Mouse (Mus musculus) brain, adult 10 weeks (tissue): Measurements from ENCODE around the gene Arid3a. TPM values are rescaled to one million over a fixed set of nuclear protein-coding genes. Genes with fewer than 3 reads are reported as not detected.

Experiments used
- polyA plus RNA-seq: library from polyadenylated mRNA; stranded (reverse); fragments of 350-450 nt; fragmentation: Illumina TruSeq; extraction: RNeasy Lipid Tissue Mini Kit (QIAGEN cat#74804); gene quantifications from one replicate; pipeline ENCODE4 v1.2.3, GENCODE M21; 2015; ENCODE audit warnings: low read depth, low replicate concordance

Gene Arid3a
- 2.3 TPM for polyA plus RNA-seq

DNA sequence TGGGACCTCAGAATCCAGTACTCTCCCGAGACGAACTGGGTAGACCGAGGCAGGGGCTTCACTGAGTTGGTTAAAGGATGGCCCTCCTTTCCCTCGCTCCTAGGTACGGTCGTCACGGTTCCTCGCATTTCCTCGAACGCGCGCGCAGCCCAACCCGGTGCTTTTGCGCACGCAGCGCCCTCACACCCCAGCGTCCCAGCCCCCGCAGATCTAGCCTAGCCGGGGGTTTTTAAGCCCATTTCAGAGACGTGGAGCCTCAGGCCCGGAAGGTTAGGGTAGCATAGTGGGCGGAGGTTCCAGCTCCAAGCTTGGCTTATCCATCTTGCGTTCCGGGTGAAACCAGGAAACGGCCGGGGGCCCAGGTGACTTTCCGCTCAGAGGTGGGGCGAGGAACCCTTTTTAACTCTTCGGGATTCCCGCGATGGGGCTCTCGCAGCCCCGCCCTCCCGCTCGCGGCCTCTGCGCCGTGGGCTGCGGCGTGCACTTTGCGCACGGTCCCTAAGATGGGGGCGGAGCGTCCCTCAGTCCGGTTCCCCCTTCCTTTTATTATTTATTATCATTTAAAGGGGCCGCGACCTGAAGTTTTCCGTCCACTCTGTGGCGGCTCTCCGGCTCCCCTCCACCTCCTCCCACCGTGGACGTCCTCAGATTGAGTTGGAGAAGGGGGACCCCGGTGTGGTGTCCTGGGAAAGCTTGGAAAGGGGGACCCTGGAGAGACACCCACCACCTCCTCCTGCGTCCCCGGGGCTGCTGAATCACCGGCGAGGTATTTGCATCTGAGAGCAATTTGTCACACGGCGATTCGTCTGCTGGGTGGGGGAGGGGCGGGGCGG, at the start of gene Arid3a:
Gene Arid3a, plus strand, starts transcription at position 553 of the 833 bp plus-strand sequence.

DNA sequence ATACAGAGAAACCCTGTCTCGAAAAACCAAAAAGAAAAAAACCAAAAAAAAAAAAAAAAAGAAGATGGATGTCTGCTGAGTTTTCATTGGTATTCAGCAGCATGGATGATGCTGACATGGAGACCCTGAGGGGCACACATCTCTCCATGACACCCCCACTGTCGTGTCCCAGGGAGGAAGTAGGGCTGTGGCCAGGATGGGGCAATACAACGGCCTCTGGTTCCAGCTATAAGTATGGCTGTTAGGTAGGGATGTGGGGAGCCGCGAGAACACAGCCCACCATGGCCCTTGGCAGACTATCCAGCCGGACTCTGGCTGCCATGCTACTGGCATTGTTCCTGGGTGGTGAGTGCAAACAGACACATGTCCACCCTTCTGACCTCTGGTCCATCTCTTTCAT, 40.8 kb upstream of the Arid3a start, which contains the start of gene Elane:
Gene Elane, plus strand, starts transcription at position 194 of the 400 bp plus-strand sequence.

DNA sequence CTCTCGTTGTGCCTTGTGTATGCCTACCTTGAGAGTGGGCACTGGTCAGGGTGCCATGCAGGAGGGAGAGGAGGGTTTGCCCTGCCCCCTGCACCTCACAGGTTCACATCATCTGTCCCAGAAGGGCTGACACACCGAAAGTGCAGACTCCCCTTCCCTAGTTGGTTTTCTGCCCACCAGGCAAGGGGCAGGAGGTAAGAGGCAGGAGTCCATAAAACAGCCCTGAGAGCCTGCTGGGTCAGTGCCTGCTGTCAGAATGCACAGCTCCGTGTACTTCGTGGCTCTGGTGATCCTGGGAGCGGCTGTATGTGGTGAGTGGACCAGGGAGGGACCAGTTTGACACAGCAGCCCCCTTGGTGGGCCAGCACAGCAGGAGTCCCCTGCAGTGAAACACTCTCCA, 36.2 kb upstream of the Arid3a start, which contains the start of gene Cfd:
Gene Cfd, plus strand, starts transcription at position 184 of the 400 bp plus-strand sequence.

DNA sequence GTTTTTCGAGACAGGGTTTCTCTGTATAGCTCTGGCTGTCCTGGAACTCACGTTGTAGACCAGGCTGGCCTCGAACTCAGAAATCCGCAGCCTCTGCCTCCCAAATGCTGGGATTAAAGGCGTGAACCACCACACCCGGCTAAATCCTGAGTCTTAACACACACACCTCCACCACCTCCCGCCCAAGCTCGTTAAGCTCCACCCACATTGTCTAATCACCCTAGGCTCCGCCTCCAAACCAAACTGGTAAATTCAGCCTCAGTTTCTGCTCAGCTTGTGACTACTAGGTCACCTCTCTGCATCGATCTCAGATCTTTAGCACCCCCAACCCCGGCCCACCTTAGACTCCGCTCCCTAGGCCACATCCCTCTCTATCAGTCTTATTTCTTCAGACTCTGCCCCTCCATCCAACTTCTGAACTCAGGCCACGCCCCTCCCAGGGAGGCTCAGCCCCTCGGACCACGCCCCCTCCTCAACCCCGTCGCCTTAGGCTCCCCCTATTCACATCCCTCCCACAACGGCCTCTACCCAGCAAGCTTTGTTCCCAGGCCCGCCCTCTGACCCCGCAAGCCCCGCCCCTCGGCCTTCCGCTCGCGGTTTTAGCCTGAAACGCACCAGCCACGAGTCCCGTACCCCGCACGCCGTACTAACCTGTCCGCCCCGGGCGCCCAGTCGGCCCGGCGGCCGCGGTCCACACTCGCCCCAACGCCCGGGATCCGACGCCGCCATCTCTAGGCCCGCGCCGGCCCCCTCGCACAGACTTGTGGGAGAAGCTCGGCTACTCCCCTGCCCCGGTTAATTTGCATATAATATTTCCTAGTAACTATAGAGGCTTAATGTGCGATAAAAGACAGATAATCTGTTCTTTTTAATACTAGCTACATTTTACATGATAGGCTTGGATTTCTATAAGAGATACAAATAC, 18.4 kb upstream of the Arid3a start, which contains the start of gene Med16:
Gene Med16, minus strand, starts transcription at position 757 of the 925 bp plus-strand sequence.

DNA sequence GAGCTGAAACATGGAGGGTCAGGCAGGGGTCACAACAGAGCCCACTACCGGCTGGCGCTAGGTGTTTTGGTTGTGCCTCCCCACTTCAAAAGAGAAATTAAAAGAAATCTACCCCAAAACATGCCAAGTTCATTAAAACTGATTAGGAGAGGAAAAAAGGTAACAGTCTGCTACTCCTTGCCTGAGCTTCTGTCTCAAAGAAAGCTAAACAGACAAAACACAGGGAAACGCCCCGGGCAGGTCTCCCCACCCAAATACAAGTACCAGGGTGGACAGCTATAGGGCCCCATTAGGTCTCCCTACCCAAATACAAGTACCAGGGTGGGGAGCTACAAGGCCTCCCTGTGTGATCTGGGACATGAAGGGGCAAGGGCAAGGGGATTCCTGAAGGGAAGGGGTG, 16.3 kb upstream of the Arid3a start, which contains the start of gene Gm26602:
Gene Gm26602, plus strand, starts transcription at position 301 of the 400 bp plus-strand sequence.

DNA sequence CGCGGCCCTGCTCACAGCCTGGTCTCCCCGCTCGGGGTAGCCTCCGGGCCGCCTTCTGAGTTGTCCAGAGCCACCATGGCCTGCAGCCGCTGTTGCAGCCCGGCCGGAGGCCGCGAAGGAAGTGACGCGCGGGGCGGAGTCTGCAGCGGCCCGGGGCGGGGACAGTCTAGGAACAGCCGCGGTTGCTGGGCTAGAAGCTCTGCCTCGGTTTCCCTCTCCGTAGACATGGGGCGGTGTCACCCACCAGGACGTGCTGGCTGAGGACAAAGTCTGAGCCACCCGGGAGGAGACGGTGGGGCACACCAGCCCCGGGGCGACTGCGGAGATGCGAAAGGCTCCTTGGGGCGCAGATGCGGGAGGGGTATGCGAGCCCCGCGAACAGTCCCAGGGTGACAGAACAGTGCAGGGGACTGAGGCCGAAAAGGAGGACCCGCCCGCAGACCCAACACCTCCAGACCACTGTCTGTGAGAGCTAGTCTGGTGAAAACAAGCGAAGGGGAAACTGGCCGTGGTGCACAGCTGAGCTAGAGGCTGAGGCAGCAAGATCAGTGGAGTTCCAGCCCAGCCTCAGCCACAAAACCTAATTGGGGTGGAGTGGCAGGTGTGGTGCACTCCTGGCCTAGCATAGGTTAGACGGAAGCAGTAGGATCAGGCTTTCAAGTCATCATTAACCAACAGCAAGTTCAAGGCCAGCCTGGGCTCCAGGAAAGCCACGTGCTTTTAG, 9.9 kb upstream of the Arid3a start, which contains the start of gene Kiss1r:
Gene Kiss1r, plus strand, starts transcription at position 164 of the 724 bp plus-strand sequence.

DNA sequence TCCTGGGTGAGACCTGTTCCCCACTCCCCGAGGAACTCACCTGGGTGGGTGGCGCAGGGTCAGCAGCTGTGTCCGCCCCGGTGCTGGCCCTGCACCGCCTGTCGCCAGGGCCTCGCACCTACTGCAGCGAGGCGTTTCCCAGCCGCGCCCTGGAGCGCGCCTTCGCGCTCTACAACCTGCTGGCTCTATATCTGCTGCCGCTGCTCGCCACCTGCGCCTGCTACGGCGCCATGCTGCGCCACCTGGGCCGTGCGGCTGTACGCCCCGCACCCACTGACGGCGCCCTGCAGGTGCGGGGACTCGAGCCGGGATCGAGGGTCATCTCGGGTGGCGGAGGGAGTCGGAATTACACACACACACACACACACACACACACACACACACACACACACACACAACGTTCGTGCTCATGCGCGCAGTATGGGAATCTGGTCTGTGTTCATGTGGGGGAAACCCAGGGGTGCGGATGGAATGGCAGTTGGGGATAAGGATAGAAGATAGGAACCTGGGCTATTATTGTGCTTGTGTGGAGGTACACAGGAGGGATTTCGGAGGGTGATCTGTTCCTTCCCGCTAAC, 5.8 kb upstream of the Arid3a start, which contains the start of gene R3hdm4:
Gene R3hdm4, minus strand, starts transcription at position 251 of the 578 bp plus-strand sequence.

DNA sequence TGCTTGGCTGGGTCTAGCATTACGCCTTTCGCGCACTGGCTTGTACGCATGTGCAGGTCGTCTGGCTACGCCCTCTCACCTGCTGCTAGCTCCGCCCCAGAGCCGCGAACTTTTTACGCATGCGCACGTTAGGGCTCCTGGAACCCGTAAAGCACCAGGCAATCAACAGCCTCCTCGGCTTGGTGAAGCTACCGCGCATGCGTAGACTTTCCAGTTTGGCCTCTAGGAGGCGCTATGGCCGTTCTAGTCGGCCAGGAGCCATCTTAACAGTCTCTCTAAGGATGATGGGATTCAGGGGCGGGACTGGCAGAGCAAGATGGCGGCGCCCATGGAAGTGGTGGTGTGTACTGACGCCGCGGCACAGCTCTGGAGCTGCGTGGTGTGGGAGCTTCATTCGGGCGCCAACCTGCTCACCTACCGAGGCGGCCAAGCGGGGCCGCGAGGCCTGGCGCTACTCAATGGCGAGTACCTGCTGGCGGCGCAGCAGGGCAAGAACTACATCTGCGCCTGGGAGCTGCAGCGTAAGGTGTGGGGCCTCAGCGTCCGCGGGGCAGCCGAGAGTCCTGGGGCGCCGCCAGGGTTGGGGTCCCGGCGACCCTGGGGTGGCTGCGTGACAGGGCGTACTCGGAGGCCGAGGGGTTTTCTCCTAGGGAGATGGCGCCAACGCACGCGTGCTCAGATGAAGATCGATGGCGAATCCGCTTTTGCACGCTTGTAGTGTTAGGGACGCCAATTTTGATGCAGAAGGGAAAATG, 33.2 kb downstream of the Arid3a start, which contains the start of gene Wdr18:
Gene Wdr18, plus strand, starts transcription at position 306 of the 755 bp plus-strand sequence.

DNA sequence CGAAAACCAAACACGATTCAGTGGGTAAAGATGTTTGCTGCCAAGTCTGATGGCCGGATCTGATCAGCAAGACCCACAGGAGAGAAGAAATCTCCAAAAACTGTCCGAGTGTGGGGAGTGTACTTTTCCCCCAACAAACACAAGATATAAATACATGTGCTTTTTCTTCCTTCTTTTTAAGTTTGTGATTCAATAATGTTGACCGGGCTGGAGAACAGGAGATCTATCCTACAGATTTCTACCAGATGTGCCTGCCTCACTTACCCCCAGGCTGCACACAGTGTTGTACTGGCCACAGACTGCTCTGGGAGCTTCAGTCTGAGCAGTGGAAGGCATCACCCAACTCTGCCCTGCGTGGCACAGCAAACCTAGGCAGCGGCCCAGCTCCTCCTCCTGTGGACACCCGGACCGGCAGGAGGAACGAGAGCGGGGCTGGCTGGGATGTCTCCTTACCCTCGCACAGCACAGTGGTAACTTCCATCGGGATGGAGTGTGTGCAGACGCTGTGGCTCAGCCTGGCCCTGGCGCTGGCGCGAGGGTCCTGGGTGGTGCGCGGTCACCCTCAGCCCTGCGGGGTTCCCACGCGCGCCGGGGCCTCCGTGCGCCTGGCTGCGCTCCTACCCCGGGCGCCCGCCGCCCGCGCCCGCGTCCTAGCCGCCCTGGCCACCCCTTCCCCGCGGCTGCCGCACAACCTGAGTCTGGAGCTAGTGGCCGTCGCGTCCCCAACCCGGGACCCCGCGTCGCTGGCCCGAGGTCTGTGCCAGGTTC, 43.8 kb downstream of the Arid3a start, which contains the start of gene Grin3b:
Gene Grin3b, plus strand, starts transcription at position 301 of the 768 bp plus-strand sequence.

DNA sequence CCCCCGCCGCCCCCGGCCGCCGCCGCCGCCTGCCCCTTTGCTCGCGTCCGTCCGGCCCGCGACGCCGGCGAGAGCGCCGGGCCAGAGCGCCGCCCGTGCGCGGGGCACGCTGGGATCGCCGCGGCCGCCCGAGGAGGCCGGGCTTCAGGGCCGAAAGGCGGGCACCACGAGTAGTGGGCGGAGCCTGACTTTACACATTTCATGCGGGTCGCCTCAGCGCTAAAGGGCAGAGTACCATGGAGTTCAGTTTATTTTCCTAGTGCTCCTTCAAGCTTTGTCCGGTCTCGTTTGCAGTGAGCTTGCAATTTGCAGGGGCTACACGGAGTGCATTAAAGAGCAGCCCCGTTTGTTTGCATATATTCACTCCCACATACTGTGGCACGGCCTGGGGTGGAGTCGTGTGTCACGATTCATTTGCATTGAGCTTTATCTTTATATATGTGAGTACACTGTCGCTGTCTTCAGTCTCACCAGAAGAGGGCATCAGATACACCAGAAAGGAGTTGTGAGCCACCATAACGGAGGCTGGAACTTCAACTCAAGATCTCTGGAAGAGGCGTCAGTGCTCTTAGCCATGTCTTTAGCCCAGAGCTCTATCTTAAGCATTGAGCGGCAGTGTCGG, 57.5 kb downstream of the Arid3a start, which contains the start of gene Tmem259:
Gene Tmem259, minus strand, starts transcription at position 136 of the 622 bp plus-strand sequence.

DNA sequence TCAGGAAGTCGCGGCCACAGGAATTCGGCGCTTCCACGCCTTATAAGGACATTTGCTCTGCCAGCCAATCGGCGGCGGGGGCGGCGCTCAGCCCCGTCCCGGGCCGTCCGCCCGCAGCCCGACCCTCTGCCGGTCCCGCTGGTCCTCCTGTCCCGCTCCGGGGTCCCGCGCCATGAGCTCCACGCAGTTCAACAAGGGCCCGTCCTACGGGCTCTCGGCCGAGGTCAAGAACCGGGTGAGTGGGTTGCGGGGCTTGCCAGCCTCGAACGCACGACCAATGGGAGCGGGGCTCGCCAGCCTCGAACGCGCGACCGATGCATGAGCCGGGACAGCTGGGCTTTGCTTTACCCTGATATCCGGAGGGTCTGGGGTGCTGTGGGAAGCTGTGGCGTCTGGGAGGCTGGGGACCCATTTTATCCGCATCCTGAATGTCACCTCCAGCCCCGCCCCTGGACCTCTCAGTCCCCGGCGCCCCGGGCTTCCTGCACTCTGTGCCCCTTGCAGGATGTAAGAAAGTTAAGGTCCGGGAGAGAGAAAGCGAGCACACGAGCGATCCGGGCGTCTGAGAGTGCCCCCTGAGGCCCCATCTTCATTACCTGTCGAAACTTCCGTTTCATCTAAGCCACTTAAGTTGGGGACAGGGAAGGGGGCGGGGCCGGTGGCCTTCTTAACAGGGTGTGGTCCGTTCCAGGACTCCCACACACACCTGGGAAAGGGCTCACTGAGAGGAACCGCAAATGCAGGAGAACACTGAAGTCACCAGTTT, 61.8 kb downstream of the Arid3a start, which contains the start of gene Cnn2:
Gene Cnn2, plus strand, starts transcription at position 79 of the 766 bp plus-strand sequence.

DNA sequence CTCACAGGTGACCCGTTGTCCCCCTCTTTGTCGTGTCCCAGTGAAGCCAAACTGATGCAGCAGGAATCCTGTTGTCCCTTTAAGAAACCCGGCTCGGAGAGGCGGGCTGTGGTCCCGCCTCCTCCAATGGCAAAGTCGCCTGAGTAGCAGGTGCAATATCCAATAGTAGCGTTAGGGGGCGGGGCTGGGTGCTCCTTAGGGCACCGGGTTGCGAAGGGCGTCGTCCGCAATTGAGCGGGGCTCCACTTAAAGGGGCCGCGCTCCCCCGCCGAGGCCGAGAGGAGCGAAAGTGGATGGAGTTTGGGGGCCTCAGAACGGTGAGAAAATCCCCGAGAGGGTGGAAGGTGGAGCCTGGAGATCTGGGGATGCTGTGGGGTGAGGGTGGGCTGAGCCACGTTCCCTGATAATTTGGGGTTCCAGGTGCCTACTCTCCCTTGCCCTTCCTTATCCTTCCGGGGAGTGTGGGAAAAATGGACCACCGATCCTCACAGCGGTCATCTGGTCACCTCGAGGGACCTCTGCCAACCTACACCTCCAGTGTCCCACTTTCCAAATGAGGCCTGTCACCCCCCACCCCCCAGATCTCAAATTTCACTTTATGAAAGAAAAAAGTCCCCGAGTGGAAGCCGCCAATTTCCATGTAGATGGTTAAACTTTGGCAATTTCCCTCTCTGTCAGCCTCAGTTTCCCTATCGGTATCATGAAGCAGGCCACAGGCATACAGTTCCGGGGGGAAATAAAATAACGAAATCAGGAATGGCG, 69.6 kb downstream of the Arid3a start, which contains the start of gene Abca7:
Gene Abca7, plus strand, starts transcription at position 223 of the 762 bp plus-strand sequence.

Other genes starting within 250 kb of the Arid3a start
- 97.1 TPM for gene Cdc34, start 244.8 kb upstream of the Arid3a start, polyA plus RNA-seq
- gene Gzmm, start 238.0 kb upstream of the Arid3a start, polyA plus RNA-seq: 1.4 TPM
- gene Bsg, start 222.6 kb upstream of the Arid3a start, polyA plus RNA-seq: 910 TPM
- gene Hcn2, start 210.4 kb upstream of the Arid3a start, polyA plus RNA-seq: 80.2 TPM
- gene Polrmt, start 180.5 kb upstream of the Arid3a start, polyA plus RNA-seq: 35.3 TPM
- 4.3 TPM for gene Fgf22, start 172.0 kb upstream of the Arid3a start, polyA plus RNA-seq
- 69.6 TPM for gene Rnf126, start 160.1 kb upstream of the Arid3a start, polyA plus RNA-seq
- 2.0 TPM for gene Fstl3, start 149.8 kb upstream of the Arid3a start, polyA plus RNA-seq
- 0.85 TPM for gene Prss57, start 136.1 kb upstream of the Arid3a start, polyA plus RNA-seq
- 175 TPM for gene Palm, start 133.5 kb upstream of the Arid3a start, polyA plus RNA-seq
- gene Misp, start 106.1 kb upstream of the Arid3a start, polyA plus RNA-seq: not detected
- 25.7 TPM for gene Ptbp1, start 72.6 kb upstream of the Arid3a start, polyA plus RNA-seq
- gene Prtn3, start 52.6 kb upstream of the Arid3a start, polyA plus RNA-seq: 3.6 TPM
- gene Plppr3, start 52.4 kb upstream of the Arid3a start, polyA plus RNA-seq: 49.3 TPM
- not detected for gene Elane, start 40.8 kb upstream of the Arid3a start, polyA plus RNA-seq
- not detected for gene Cfd, start 36.2 kb upstream of the Arid3a start, polyA plus RNA-seq
- 32.0 TPM for gene Med16, start 18.1 kb upstream of the Arid3a start, polyA plus RNA-seq
- gene Gm26602, start 16.2 kb upstream of the Arid3a start, polyA plus RNA-seq: not detected
- 4.0 TPM for gene Kiss1r, start 10.1 kb upstream of the Arid3a start, polyA plus RNA-seq
- 241 TPM for gene R3hdm4, start 5.8 kb upstream of the Arid3a start, polyA plus RNA-seq
- gene Wdr18, start 33.1 kb downstream of the Arid3a start, polyA plus RNA-seq: 34.3 TPM
- gene Grin3b, start 43.7 kb downstream of the Arid3a start, polyA plus RNA-seq: not detected
- gene Tmem259, start 57.3 kb downstream of the Arid3a start, polyA plus RNA-seq: 89.3 TPM
- gene Cnn2, start 61.5 kb downstream of the Arid3a start, polyA plus RNA-seq: 6.4 TPM
- gene Abca7, start 69.5 kb downstream of the Arid3a start, polyA plus RNA-seq: 8.2 TPM
- gene Arhgap45, start 89.6 kb downstream of the Arid3a start, polyA plus RNA-seq: 3.5 TPM
- gene Polr2e, start 112.8 kb downstream of the Arid3a start, polyA plus RNA-seq: 134 TPM
- gene Gpx4, start 120.1 kb downstream of the Arid3a start, polyA plus RNA-seq: 889 TPM
- 11.7 TPM for gene Sbno2, start 178.5 kb downstream of the Arid3a start, polyA plus RNA-seq
- gene Stk11, start 188.8 kb downstream of the Arid3a start, polyA plus RNA-seq: 71.6 TPM
- 443 TPM for gene Atp5d, start 211.6 kb downstream of the Arid3a start, polyA plus RNA-seq
- 231 TPM for gene Cbarp, start 213.8 kb downstream of the Arid3a start, polyA plus RNA-seq
- gene Midn, start 221.2 kb downstream of the Arid3a start, polyA plus RNA-seq: 29.1 TPM
- 124 TPM for gene Cirbp, start 238.9 kb downstream of the Arid3a start, polyA plus RNA-seq
- 10.3 TPM for gene 1600002K03Rik, start 245.9 kb downstream of the Arid3a start, polyA plus RNA-seq